Mouse (Mus musculus) limb, embryonic 12.5 days (tissue): ENCODE results near the gene Trpd52l3. TPM values are rescaled to one million over a fixed set of nuclear protein-coding genes. Genes with fewer than 3 reads are reported as not detected.
"Not testable (repeated sequence)": the region's sequence is repeated elsewhere in the genome, so short reads cannot be mapped to it uniquely, and the experiment has no call there.

Experiments
- ATAC-seq: fragments of 200-750 bp; cut with Nextera tagmentation; 2 replicates; pipeline ENCODE4 v1.8.0; 2017; ENCODE audit warnings: low read depth, moderate TSS enrichment; ENCODE audit not compliant: insufficient number of reproducible peaks, insufficient read depth, low FRiP score, low TSS enrichment
- H3K27ac ChIP-seq: fragments of 300-500 bp; sonication (generic); 2 replicates; pipeline ENCODE4 v1.5.1; 2016; ENCODE audit warnings: mild to moderate bottlenecking, moderate library complexity
- H3K27me3 ChIP-seq: fragments of 300-500 bp; sonication (generic); 2 replicates; pipeline ENCODE4 v1.6.1; 2016; ENCODE audit warnings: mild to moderate bottlenecking, moderate library complexity
- H3K36me3 ChIP-seq: fragments of 300-500 bp; sonication (generic); 2 replicates; pipeline ENCODE4 v1.6.1; 2016; ENCODE audit warnings: mild to moderate bottlenecking, moderate library complexity
- H3K4me1 ChIP-seq: fragments of 300-500 bp; sonication (generic); replicated peaks from 2 replicates; pipeline ENCODE4 v1.6.1; 2016
- H3K4me2 ChIP-seq: fragments of 300-500 bp; sonication (generic); 2 replicates; pipeline ENCODE4 v1.6.1; 2016; ENCODE audit warnings: mild to moderate bottlenecking, moderate library complexity
- H3K4me3 ChIP-seq: fragments of 300-500 bp; sonication (generic); replicated peaks from 2 replicates; pipeline ENCODE4 v1.5.1; 2016; ENCODE audit warnings: mild to moderate bottlenecking
- H3K9ac ChIP-seq: fragments of 300-500 bp; sonication (generic); replicated peaks from 2 replicates; pipeline ENCODE4 v1.6.1; 2016; ENCODE audit warnings: mild to moderate bottlenecking, moderate library complexity
- H3K9me3 ChIP-seq: fragments of 300-500 bp; sonication (generic); 2 replicates; pipeline ENCODE4 v1.6.1; 2016; ENCODE audit warnings: mild to moderate bottlenecking, moderate library complexity
- WGBS: fragments of 180-500 bp; shearing (Covaris S2); methylation state at CpG from one replicate; pipeline ENCODE4 v1.1.7; 2016; 5-methylcytosine and 5-hydroxymethylcytosine counted together
- polyA plus RNA-seq: library from polyadenylated mRNA; unstranded; fragments of >200 nt; fragmentation: Nextera tagmentation; extraction: Ambion mirVana; gene quantifications from 2 replicates; pipeline ENCODE4 v1.2.1, GENCODE M21; 2016

The Trpd52l3 gene
- polyA plus RNA-seq, 1 experiment from 2014 or later: not detected

DNA sequence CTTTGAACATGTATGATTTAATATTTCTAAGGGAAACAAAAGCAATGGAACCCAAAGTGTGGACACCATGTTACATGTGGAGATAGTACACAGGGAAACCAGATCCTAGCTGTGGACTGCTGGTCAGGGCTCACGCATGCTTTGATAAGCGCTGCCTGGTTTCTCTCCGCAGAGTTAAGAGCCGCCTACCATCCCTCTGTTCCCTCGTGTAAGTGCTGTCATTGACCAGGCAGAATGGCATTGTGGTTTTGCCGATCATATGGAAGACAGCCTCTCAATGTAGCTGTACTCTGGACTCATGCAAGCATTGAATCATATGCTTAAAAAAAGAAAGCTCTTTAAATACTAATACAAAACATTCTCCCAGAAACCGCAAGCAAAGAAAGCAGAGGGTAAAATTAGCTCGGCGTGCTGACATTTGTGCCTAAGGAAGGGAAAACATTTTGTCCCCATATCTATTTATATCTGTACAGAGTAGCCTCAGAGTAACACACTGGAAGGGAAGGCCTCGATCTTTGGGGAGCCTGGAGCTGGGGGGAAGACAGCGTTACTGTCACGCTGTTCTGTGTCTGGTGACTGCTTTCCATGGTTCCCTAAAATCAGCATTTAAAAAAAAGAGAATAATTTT, 17.0 kb upstream of the Trpd52l3 start:
- Histone ChIP-seq H3K27ac (no peak overlapping the region), H3K27me3 (no peaks in the 10 kb centered on the region), H3K36me3 (no peaks in the 10 kb centered on the region), H3K9me3 (no peaks in the 10 kb centered on the region), H3K4me3 (no peak overlapping the region), H3K9ac (no peak overlapping the region), H3K4me1 (no peaks in the 10 kb centered on the region), H3K4me2 (no peak overlapping the region)
- WGBS: 89% methylated on average over 12 of the region's 12 CpGs
- no peak for ATAC-seq

DNA sequence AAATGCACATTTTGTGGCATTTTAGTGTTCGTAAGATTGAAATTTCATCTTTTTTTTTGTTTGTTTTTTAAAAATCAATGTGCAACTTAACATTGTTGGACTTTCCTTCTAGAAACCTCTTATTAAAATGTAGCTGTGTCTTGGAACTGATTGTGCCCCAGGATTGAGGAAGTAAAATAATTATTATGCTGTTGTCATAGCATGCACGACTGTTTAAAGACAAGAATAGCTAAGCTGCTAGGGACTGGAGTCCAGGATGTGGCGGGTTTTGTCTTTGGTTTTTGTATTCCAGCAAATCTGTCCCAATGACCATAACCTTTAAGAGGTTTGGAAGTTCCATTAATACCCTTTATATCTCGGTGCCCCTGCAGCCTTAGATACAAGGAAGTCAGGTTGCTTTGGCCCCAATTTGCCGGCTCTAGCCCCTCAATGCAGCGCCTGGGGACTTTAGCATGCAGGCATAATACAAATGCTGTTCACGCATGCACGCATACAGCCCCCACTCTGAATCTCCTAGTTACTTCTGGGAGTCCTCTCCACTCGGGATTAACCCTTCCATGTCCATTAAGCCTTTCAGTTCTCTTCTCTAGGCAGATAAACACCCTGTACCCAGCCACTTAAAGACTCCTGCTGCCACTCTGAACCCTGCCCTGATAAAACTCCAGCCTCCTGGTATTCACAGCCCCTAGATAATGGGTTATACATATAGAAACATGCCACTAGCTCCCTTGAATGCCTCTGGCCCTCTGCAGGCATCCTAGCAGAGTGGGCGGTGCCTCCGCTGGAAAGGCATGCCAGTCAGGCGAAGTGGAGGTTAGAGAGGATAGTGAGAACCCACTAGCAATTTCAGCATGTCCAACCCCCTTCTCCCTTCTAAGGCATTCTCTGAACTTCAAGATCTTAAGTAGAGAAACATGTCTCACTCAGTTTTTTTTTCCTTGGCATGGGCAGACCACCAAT, 2.9 kb upstream of the Trpd52l3 start:
- 72% methylated on average over 12 of the region's 12 CpGs for WGBS
- H3K4me3 ChIP-seq: no peak overlapping the region
- H3K9ac ChIP-seq: no peak overlapping the region
- no peak for ATAC-seq
- H3K36me3 ChIP-seq: no peaks in the 10 kb centered on the region
- no peaks in the 10 kb centered on the region for H3K4me1 ChIP-seq
- no peak overlapping the region for H3K4me2 ChIP-seq
- H3K27me3 ChIP-seq: no peaks in the 10 kb centered on the region
- no peaks in the 10 kb centered on the region for H3K9me3 ChIP-seq
- no peak overlapping the region for H3K27ac ChIP-seq

DNA sequence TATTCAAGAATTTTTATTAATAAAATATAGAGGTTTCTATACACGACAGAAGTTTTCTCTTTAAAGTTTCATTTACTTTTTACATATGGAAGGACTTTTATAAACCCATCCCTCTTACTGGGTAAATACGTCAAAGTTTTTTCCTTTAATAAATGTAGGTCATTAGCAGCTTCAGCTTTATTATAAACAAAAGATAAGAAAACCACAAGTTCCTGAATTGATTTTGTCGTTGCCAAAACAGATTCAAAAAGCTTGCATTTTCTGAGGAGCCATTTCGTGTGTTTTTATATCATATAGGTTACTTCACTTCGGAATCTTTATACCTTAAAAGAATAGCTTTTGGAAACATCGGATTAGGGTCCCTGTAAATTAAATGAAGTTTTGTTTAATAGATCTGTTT, 2.0 kb upstream of the Trpd52l3 start:
- no peak for ATAC-seq
- Histone ChIP-seq H3K4me1 (no peaks in the 10 kb centered on the region), H3K27me3 (no peaks in the 10 kb centered on the region), H3K4me3 (no peak overlapping the region), H3K9me3 (no peaks in the 10 kb centered on the region), H3K9ac (no peak overlapping the region), H3K27ac (no peak overlapping the region), H3K4me2 (no peak overlapping the region), H3K36me3 (no peaks in the 10 kb centered on the region)
- WGBS: 84% methylated on average over 6 of the region's 6 CpGs

DNA sequence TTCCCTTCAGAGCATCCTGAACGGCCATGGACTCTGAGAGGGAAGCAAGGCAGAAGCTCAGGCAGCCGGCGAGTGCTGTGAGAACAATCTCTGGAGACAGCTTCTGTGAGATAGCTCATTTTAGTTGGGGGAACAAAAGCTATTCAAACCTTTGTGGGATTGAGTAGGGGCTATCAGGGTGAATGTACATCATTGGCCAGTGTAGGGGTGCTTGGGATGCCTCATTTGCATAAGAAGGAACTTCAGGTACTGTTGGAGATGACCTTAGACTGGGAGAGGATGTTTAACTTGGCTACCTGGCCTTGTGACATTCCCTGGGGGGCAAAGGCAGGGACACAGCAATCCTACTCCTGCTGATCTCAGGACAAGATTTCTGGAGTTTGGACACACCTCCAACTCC, 2.8 kb downstream of the Trpd52l3 start:
- H3K4me2 ChIP-seq: no peak overlapping the region
- H3K4me1 ChIP-seq: no peaks in the 10 kb centered on the region
- no peaks in the 10 kb centered on the region for H3K9me3 ChIP-seq
- H3K36me3 ChIP-seq: no peaks in the 10 kb centered on the region
- H3K27ac ChIP-seq: no peak overlapping the region
- H3K27me3 ChIP-seq: no peaks in the 10 kb centered on the region
- no peak overlapping the region for H3K9ac ChIP-seq
- no peak for ATAC-seq
- no peak overlapping the region for H3K4me3 ChIP-seq
- 79% methylated on average over 3 of the region's 3 CpGs for WGBS

DNA sequence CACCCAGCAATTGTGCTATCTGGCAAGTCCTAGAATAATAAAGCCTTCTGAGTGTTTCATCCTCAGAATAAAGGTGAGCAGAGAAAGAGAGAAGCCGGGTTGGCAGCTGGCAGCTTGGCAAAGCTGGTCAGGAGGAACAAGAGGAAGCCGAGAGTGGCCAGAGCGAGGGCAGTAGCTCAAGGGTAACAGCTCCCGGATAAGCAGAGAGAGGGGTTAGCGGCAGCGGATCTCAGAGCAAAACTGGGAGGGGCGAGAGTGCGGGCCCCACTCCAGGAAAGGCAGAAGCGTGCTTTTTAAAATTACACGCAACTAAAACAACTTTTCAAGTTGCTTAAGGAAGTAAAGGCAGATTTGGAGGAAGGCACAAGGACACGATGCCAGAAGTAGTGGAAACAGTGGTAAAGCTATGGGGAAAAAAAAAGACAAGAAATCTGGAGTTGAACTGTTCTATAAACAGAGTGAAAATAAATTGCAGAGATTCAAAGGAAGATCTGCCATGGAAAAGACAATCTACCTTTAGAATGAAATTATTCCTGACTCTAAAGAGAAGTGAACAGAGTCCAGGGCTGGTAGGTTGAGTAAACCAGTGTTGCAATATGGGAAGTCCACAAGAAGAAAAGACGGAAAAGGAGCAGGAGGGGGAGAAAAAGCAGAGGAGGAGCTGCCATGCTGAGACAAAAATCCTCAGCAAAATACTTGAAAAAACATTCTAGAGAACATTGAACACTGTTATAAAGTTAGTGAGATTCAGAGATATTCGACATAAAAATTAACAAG, 7.1 kb downstream of the Trpd52l3 start:
- no peaks in the 10 kb centered on the region for H3K36me3 ChIP-seq
- no peak overlapping the region for H3K4me2 ChIP-seq
- H3K4me1 ChIP-seq: 0 out of 2 replicates have a peak, but pooled peaks cover 4% of the 10 kb centered on the region
- no peak for ATAC-seq
- no peak overlapping the region for H3K27ac ChIP-seq
- H3K4me3 ChIP-seq: no peak overlapping the region
- H3K9me3 ChIP-seq: no peaks in the 10 kb centered on the region
- H3K9ac ChIP-seq: no peak overlapping the region
- 85% methylated on average over 13 of the region's 13 CpGs for WGBS
- no peaks in the 10 kb centered on the region; the same call in 1 of the 2 replicates for H3K27me3 ChIP-seq

DNA sequence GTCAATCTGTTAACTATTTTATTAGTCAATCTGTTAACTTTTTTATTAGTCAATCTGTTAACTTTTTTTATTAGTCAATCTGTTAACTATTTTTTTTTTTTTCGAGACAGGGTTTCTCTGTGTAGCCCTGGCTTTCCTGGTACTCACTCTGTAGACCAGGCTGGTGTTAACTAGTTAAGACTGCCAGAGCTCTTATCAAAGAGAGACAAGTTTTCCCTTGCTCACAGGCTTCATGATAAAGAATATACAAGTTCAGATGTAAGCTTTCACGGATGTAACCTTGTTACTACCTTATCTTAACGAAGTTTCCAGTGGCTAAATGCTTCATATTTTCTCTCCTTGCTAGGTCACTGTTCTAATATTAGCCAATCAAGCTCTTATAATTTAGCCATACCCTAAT, 10.7 kb downstream of the Trpd52l3 start:
- Histone ChIP-seq H3K27me3 (no peaks in the 10 kb centered on the region; the same call in 1 of the 2 replicates), H3K27ac (no peak overlapping the region), H3K9ac (no peak overlapping the region), H3K9me3 (no peaks in the 10 kb centered on the region), H3K4me3 (no peak overlapping the region), H3K4me2 (no peak overlapping the region), H3K4me1 (0 out of 2 replicates have a peak, but pooled peaks cover 4% of the 10 kb centered on the region), H3K36me3 (no peaks in the 10 kb centered on the region)
- ATAC-seq: no peak
- 62% methylated on average over 3 of the region's 3 CpGs for WGBS

DNA sequence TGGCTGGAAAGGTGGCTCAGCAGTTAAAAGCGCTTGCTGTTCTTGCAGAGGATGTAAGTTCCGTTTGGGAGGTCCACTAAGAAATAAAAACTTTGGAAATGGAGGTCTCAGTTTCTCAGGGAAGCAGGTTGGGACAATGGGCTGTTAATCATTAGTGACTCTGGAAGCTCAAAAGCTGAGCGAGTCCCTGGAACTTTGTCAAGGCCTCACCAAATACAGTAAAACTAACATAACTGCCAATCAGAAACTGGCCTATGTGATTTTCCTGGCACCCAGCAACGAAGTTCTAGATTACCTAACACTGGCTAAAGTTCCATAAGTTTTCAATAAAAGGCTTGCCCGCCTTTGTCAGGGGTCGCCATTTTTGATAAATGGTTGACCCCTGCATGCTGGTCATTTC, 12.6 kb downstream of the Trpd52l3 start:
- 73% methylated on average over 6 of the region's 6 CpGs for WGBS
- H3K27ac ChIP-seq: no peak overlapping the region
- no peak overlapping the region for H3K9ac ChIP-seq
- H3K4me3 ChIP-seq: no peak overlapping the region
- H3K4me2 ChIP-seq: no peak overlapping the region
- no peaks in the 10 kb centered on the region for H3K36me3 ChIP-seq
- H3K4me1 ChIP-seq: 0 out of 2 replicates have a peak, but pooled peaks cover 4% of the 10 kb centered on the region
- ATAC-seq: no peak
- H3K9me3 ChIP-seq: no peaks in the 10 kb centered on the region
- no peaks in the 10 kb centered on the region; the same call in 1 of the 2 replicates for H3K27me3 ChIP-seq

DNA sequence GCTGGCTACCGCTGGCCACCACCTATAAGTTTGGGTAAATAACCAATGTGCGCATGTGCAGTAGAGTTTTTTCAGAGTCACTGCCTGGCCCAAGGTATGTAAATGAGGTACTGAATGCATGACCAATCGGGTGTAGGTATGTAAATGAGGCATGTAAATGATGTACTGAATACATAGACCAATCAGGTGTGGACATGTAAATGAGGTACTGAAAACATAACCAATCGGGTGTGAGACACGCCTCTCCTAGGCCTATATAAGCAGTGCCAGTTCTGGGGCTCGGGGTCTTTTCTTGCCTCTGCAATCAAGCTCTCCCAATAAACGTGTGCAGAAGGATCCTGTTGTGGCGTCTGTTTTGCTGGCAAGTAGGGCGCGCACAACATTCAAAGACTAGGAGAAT, 19.8 kb downstream of the Trpd52l3 start:
- not testable (repeated sequence) for H3K9me3 ChIP-seq, H3K4me1 ChIP-seq, H3K36me3 ChIP-seq, H3K4me3 ChIP-seq, H3K9ac ChIP-seq, ATAC-seq, H3K4me2 ChIP-seq, H3K27me3 ChIP-seq, H3K27ac ChIP-seq
- 94% methylated on average over 10 of the region's 10 CpGs for WGBS

DNA sequence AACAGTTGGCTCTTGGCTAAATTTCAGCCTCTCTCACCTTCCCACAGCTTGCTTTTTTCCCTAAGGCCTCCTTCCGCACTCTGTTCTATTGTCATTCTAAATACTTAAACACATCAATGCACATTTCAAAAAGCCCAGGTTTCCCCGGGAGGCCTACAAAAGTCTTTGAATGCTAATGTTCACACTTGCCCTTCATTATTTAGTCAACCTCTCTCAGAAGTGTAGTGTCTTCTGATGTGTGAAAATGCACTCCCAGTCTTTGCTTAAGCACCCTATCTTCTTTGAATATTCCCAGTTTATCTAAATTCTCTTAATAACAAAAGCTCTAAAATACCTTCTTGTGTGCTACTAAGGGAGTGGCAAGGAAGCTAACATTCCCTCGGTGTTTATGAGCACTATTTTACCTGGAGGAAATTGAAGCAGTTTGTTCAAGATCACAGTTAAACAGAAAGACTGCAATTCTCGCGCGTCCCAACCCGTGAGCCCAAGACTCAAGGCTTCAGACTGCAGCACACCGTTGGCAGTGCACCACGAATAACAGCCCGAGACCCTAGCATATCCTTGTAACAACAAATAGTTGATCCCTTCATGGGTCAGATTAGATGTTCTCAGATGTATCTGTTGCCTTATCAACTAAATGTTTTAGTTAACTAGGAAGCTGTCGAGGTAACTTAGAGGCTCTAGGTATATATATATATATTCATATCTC, 25.6 kb downstream of the Trpd52l3 start:
- Histone ChIP-seq H3K4me2 (peak overlapping the region; percentile 78), H3K27me3 (no peaks in the 10 kb centered on the region), H3K4me3 (peak overlapping the region; percentile 98), H3K9ac (no peak overlapping the region), H3K36me3 (no peaks in the 10 kb centered on the region), H3K27ac (no peak overlapping the region), H3K9me3 (no peaks in the 10 kb centered on the region), H3K4me1 (peaks cover 26% of the 10 kb centered on the region)
- ATAC-seq: no peak
- WGBS: 35% methylated on average over 11 of the region's 11 CpGs

DNA sequence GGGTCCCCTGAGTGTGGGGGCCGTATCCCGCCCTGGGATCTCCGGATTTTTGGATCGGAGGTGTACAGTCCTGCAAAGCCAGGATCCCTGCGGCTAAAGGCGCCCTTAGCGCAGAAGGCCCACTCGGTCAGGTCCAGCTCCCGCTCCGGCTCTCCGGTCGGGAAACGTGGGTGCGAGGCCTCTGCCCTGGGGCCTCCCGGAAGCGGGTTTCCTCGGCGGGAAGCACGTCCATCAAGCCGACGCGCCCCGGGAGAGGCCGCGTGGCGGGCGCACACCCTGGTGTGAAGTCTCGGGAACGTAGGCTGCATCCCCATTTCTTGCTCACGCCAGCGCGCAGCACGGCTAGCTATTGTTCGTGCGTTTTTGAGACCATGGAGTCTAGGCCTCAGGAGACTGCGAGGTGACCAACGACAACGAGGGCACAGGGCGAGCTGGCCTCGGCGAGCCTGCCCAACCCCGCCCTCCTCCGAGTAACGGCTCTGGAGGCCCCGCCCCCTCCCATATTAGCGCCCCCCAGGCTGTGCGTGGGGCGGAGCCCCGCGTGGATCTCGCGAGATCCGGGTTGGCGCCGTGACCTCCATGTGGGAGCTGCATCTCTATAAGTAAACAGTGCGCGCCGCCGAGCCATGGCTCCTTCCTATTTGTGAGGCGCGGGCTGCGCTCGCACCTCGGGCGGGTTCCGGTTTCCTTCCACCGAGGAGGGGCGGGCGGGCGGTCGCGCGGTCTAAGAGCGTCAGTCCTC, 26.5 kb downstream of the Trpd52l3 start, which contains the start of gene Uhrf2:
TSS of gene Uhrf2 (plus strand) at position 620 of the 742 bp plus-strand sequence.
- Histone ChIP-seq H3K9me3 (no peaks in the 10 kb centered on the region), H3K4me3 (peak within 1 kb of the TSS; percentile 98), H3K36me3 (no peaks in the 10 kb centered on the region), H3K27me3 (no peaks in the 10 kb centered on the region), H3K4me2 (peak within 1 kb of the TSS; percentile 78), H3K9ac (peak within 1 kb of the TSS; percentile 100), H3K27ac (peak within 1 kb of the TSS; percentile 98), H3K4me1 (peaks cover 32% of the 10 kb centered on the region)
- WGBS: 1% methylated on average over 74 of the region's 74 CpGs
- ATAC-seq: peak; percentile 96
